ENCODE assay signal across 24 mouse cellular contexts in genomic region chr8:8193036-8193435, GRCm38 (mm10).
"Had no signal": no experiment of that assay in that cellular context is flagged by ENCODE, and none has a peak within 500 bp of the region (broad histone marks: within the 10 kb centered on the region; RNA-seq: fewer than 3 reads in every experiment).

No protein-coding gene starts in this region.

- H3K36me3 ChIP-seq: heart, embryonic 10.5 days; heart, embryonic 12.5 days; hindbrain, embryonic 13.5 days; hindbrain, embryonic 15.5 days; kidney, embryonic 15.5 days; limb, embryonic 13.5 days; limb, embryonic 15.5 days; liver, embryonic 12.5 days had no signal

- H3K9ac ChIP-seq: heart, embryonic 12.5 days; hindbrain, embryonic 13.5 days; hindbrain, embryonic 15.5 days; kidney, embryonic 15.5 days; limb, embryonic 13.5 days; limb, embryonic 15.5 days; liver, embryonic 12.5 days; liver, embryonic 14.5 days had no signal

- H3K27ac ChIP-seq: heart, embryonic 10.5 days; hindbrain, embryonic 13.5 days; hindbrain, embryonic 15.5 days; hindbrain, postnatal 0 days; kidney, embryonic 15.5 days; kidney, postnatal 0 days; limb, embryonic 13.5 days; limb, embryonic 15.5 days; liver, embryonic 12.5 days; liver, embryonic 14.5 days had no signal

- H3K9me3 ChIP-seq: heart, embryonic 10.5 days; heart, embryonic 12.5 days; hindbrain, embryonic 13.5 days; hindbrain, embryonic 15.5 days; kidney, embryonic 15.5 days; limb, embryonic 13.5 days; limb, embryonic 15.5 days; liver, embryonic 12.5 days had no signal

- H3K27me3 ChIP-seq: heart, embryonic 12.5 days; hindbrain, embryonic 13.5 days; hindbrain, embryonic 15.5 days; kidney, embryonic 15.5 days; limb, embryonic 13.5 days; limb, embryonic 15.5 days; liver, embryonic 12.5 days had no signal

- H3K4me3 ChIP-seq: heart, embryonic 10.5 days; heart, embryonic 12.5 days; hindbrain, embryonic 13.5 days; hindbrain, embryonic 15.5 days; kidney, embryonic 15.5 days; limb, embryonic 13.5 days; limb, embryonic 15.5 days; liver, embryonic 12.5 days had no signal

- H3K4me1 ChIP-seq: heart, embryonic 10.5 days; heart, embryonic 12.5 days; hindbrain, embryonic 13.5 days; hindbrain, embryonic 15.5 days; kidney, embryonic 15.5 days; limb, embryonic 13.5 days; limb, embryonic 15.5 days; liver, embryonic 12.5 days had no signal

- H3K4me2 ChIP-seq: heart, embryonic 12.5 days; hindbrain, embryonic 13.5 days; hindbrain, embryonic 15.5 days; kidney, embryonic 15.5 days; limb, embryonic 13.5 days; limb, embryonic 15.5 days; liver, embryonic 12.5 days had no signal

- ATAC-seq: hindbrain, postnatal 0 days; intestine, embryonic 16.5 days; liver, embryonic 12.5 days had no signal

- DNase-seq: gastrocnemius, postnatal 14 days; gastrocnemius, postnatal 36 days; heart, adult 11 months; heart, postnatal 10 days; kidney, adult 11 months; kidney, adult 2 months; kidney, adult 9 months; kidney, postnatal 14 days; kidney, postnatal 36 days; layer of hippocampus, adult 9-11 months; layer of hippocampus, postnatal 36 days; left cerebral cortex, postnatal 4 days had no signal
